Mouse (Mus musculus) lung, adult 10 weeks (tissue): ENCODE data around the gene Gm1113. TPM values are rescaled to one million over a fixed set of nuclear protein-coding genes. Genes with fewer than 3 reads are reported as not detected.

Experiments used
- polyA plus RNA-seq: library from polyadenylated mRNA; stranded (reverse); fragments of 350-450 nt; fragmentation: Illumina TruSeq; extraction: RNeasy Lipid Tissue Mini Kit (QIAGEN cat#74804); gene quantifications from one replicate; pipeline ENCODE4 v1.2.3, GENCODE M21; 2014; ENCODE audit warnings: low read depth, low replicate concordance; ENCODE audit not compliant: insufficient read depth

Gm1113 gene
- polyA plus RNA-seq, result not detected

DNA sequence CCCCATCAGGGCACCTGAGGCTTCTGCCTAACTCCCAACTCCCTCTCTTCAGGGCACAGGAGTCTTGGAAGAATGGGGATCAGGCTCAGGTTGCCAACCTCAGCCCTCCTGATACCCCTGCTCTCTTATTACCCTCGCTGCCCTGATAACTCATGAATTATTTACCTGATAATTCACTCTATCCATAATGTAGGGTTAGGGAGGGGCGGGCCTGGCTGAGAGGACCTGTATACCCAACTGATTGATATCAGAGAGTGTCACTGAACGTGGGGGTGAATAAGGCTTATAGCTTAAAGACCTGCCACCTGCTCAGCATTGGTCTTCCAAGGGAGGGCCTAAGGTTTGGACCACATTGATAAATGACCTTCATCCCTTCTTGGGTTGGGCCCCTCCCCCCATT lies at the start of gene Gm1113:
TSS of gene Gm1113 (minus strand) at position 101 of the 400 bp plus-strand sequence.

DNA sequence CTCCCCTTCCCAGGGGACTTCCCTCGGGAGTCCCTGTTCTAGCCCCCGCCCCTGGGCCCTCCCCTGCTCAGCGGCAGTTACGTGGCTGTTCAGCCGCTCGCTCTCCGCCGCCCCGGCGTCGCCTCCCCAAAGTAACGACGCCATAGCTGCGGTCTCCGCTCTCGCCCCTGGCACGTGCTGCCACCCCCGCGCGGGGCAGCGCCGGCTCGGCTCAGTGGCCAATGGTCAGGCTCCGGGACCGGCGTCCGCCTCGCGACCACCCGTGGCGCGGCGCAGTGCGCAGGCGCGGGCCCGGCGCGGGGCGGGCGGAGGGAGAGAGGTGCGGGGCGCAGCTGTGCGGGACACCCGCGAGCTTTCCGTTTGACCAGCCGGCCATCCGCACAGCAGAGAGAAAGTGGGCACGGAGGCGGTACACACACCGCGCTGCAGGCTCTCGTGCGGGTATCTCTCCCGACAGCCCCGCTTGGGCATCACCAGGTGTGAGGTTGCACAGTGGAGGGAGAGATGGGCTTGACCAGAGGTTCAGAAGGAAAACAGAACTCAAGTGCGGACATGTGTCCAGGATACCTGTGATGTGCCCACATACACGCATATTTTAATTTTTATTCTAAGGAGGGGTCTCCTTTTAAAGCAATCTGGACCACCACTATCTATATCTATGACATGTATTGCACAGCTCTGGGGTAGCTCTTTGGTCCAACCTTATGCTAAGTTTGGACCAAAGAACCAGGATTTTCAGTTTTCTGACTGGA lies 40.4 kb upstream of the Gm1113 start, which contains the start of the genes Ddx25 and Pus3:
TSS of gene Ddx25 (minus strand) at position 272 of the 752 bp plus-strand sequence.
TSS of gene Pus3 (plus strand) at position 339 of the 752 bp plus-strand sequence.

Other genes with a start within 250 kb of the Gm1113 start
- gene Cdon, start 97.1 kb downstream of the Gm1113 start, polyA plus RNA-seq, result 3.2 TPM
- 0.04 TPM for gene Ddx25, start 40.3 kb upstream of the Gm1113 start, polyA plus RNA-seq
- gene Pus3, start 40.3 kb upstream of the Gm1113 start, polyA plus RNA-seq, result 7.0 TPM
- not detected for gene Pate2, start 52.0 kb upstream of the Gm1113 start, polyA plus RNA-seq
- gene Hyls1, start 52.1 kb upstream of the Gm1113 start, polyA plus RNA-seq, result 2.5 TPM
- gene Pate4, start 93.7 kb upstream of the Gm1113 start, polyA plus RNA-seq, result not detected
- gene Pate3, start 129.9 kb upstream of the Gm1113 start, polyA plus RNA-seq, result not detected
- not detected for gene Pate1, start 169.1 kb upstream of the Gm1113 start, polyA plus RNA-seq
- not detected for gene Gm17677, start 222.8 kb upstream of the Gm1113 start, polyA plus RNA-seq